Mouse (Mus musculus) myocyte (in vitro differentiated cells): ENCODE data around the gene Gpr55. TPM values are rescaled to one million over a fixed set of nuclear protein-coding genes. Genes with fewer than 3 reads are reported as not detected.

Experiments
- H3K27me3 ChIP-seq: one replicate; pipeline ENCODE4 v1.6.1; 2011; ENCODE audit not compliant: control insufficient read depth, insufficient read depth, insufficient read length
- H3K36me3 ChIP-seq: one replicate; pipeline ENCODE4 v1.6.1; 2011; ENCODE audit not compliant: control insufficient read depth, insufficient read depth
- H3K4me2 ChIP-seq: one replicate; pipeline ENCODE4 v1.6.1; 2011; ENCODE audit warnings: low read depth, control low read depth
- H3K4me3 ChIP-seq: one replicate; pipeline ENCODE4 v1.5.1; 2011; ENCODE audit warnings: mild to moderate bottlenecking, control low read depth, moderate library complexity
- H3K79me2 ChIP-seq: one replicate; pipeline ENCODE4 v1.6.1; 2011; ENCODE audit not compliant: control insufficient read depth, insufficient read depth
- H3ac ChIP-seq: one replicate; pipeline ENCODE4 v1.6.1; 2011; ENCODE audit not compliant: control insufficient read depth, insufficient read length
- CEBPB ChIP-seq: IDR thresholded peaks from 2 replicates; pipeline ENCODE4 v1.6.1; 2011; ENCODE audit warnings: mild to moderate bottlenecking, moderate library complexity; ENCODE audit not compliant: poor library complexity, insufficient read depth, severe bottlenecking
- E2F4 ChIP-seq: IDR thresholded peaks from one replicate; pipeline ENCODE4 v1.6.1; 2011; ENCODE audit warnings: mild to moderate bottlenecking, control low read depth, moderate library complexity; ENCODE audit not compliant: insufficient read depth
- MAX ChIP-seq: IDR thresholded peaks from one replicate; pipeline ENCODE4 v1.6.1; 2011; ENCODE audit warnings: low read depth, mild to moderate bottlenecking, control low read depth
- MYOD1 ChIP-seq, 3 experiments: IDR thresholded peaks; one replicate each; pipeline ENCODE4 v1.6.1; 2011; ENCODE audit warnings: control low read depth in 2 of 3, low read depth in 2 of 3, mild to moderate bottlenecking in 2 of 3, moderate library complexity in 1 of 3; ENCODE audit not compliant: insufficient read length in 2 of 3, control insufficient read depth in 1 of 3
- MYOG ChIP-seq, 3 experiments: IDR thresholded peaks; one replicate each; pipeline ENCODE4 v1.6.1; 2011; ENCODE audit warnings: control low read depth in 2 of 3, low read depth in 2 of 3, mild to moderate bottlenecking in 2 of 3; ENCODE audit not compliant: insufficient read length in 2 of 3, control insufficient read depth in 1 of 3, insufficient read depth in 1 of 3
- POLR2A ChIP-seq: IDR thresholded peaks from one replicate; pipeline ENCODE4 v1.6.1; 2011; ENCODE audit warnings: low read depth, mild to moderate bottlenecking, control low read depth, moderate library complexity; ENCODE audit not compliant: insufficient read length
- POLR2AphosphoS2 ChIP-seq: IDR thresholded peaks from one replicate; pipeline ENCODE4 v1.6.1; 2011; ENCODE audit warnings: low read depth, control low read depth; ENCODE audit not compliant: insufficient read length
- REST ChIP-seq: IDR thresholded peaks from one replicate; pipeline ENCODE4 v1.6.1; 2011; ENCODE audit warnings: mild to moderate bottlenecking, control low read depth, moderate library complexity; ENCODE audit not compliant: insufficient read depth, insufficient read length
- SRF ChIP-seq: IDR thresholded peaks from one replicate; pipeline ENCODE4 v1.6.1; 2011; ENCODE audit warnings: low read depth; ENCODE audit not compliant: control insufficient read depth, insufficient read length
- TCF12 ChIP-seq: IDR thresholded peaks from one replicate; pipeline ENCODE4 v1.6.1; 2011; ENCODE audit warnings: mild to moderate bottlenecking, control low read depth; ENCODE audit not compliant: poor library complexity, insufficient read depth, severe bottlenecking
- TCF3 ChIP-seq: IDR thresholded peaks from one replicate; pipeline ENCODE4 v1.6.1; 2011; ENCODE audit warnings: low read depth, control low read depth; ENCODE audit not compliant: insufficient read length
- USF1 ChIP-seq: IDR thresholded peaks from one replicate; pipeline ENCODE4 v1.6.1; 2011; ENCODE audit warnings: low read depth, mild to moderate bottlenecking, control low read depth, moderate library complexity
- polyA plus RNA-seq: library from polyadenylated mRNA; unstranded; fragments of >200 nt; fragmentation: generic; extraction: Trizol; gene quantifications from one replicate; pipeline ENCODE4 v1.2.1, GENCODE M21; 2012; ENCODE audit warnings: missing spikeins

Gene Gpr55
- polyA plus RNA-seq, 1 experiment: not detected

DNA sequence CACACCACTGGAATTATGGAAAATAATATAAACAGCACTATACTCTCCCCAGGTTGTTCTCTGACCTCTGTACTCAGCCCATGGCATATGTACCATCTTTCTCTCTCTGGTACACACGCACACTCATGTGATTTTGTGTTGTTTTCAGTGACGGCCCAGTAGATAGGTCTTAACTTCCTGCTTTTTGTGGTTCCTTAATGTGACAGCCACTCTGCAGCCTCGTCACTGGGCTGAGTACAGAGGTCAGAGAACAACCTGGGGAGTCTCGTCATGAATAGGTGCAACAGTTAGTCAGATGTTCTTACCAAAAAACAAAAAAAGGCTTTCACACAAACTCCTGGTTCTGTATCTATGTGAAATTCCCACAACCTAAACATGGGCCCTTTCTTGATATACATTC is 27.5 kb upstream of the Gpr55 start:
- Histone ChIP-seq H3K27me3 (peaks cover 12% of the 10 kb centered on the region), H3K4me2 (no peak overlapping the region), H3K79me2 (no peaks in the 10 kb centered on the region), H3K36me3 (no peaks in the 10 kb centered on the region), H3ac (no peak overlapping the region), H3K4me3 (no peak overlapping the region)
- no peak for TF ChIP-seq MYOD1 (IDR thresholded peaks at IDR 0.05; ENCODE audit: control insufficient read depth in 1 of 3, insufficient read length in 2 of 3, low read depth in 2 of 3)
- TF ChIP-seq TCF12: no peak
- no peak for TF ChIP-seq USF1
- no peak for TF ChIP-seq REST
- TF ChIP-seq MYOG (IDR thresholded peaks at IDR 0.05; ENCODE audit: control insufficient read depth in 1 of 3, insufficient read depth in 1 of 3, insufficient read length in 2 of 3, low read depth in 2 of 3): no peak
- no peak for TF ChIP-seq E2F4
- no peak for TF ChIP-seq TCF3
- TF ChIP-seq POLR2A: no peak
- no peak for TF ChIP-seq CEBPB
- no peak for TF ChIP-seq MAX

DNA sequence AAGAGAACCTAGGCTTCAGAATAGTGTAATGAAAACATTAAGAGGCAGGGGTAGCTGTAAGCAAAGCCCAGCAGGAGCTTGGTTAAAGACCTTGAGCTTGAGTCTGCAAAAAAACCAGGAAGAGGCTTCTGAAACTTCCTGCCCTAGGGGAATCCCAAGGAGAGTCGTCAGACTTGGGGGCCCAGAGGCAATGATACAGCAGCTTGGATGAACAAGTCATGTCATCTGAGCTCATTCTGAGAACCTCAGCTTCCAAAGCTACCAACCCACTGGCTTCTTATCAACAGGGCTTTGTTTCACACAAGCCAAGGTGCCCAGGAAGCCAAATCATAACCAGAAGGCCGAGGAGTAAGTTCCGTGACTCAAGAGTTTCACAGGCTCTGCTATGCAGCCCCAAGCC is 25.0 kb upstream of the Gpr55 start:
- Histone ChIP-seq H3ac (no peak overlapping the region), H3K27me3 (peaks cover 12% of the 10 kb centered on the region), H3K4me3 (no peak overlapping the region), H3K79me2 (no peaks in the 10 kb centered on the region), H3K36me3 (no peaks in the 10 kb centered on the region), H3K4me2 (no peak overlapping the region)
- TF ChIP-seq MYOG (IDR thresholded peaks at IDR 0.05; ENCODE audit: control insufficient read depth in 1 of 3, insufficient read depth in 1 of 3, insufficient read length in 2 of 3, low read depth in 2 of 3) (no peak), POLR2AphosphoS2 (no peak), POLR2A (no peak), TCF12 (no peak), TCF3 (no peak), MAX (no peak), REST (no peak), CEBPB (no peak), E2F4 (no peak), SRF (no peak), MYOD1 (IDR thresholded peaks at IDR 0.05; ENCODE audit: control insufficient read depth in 1 of 3, insufficient read length in 2 of 3, low read depth in 2 of 3) (no peak)

DNA sequence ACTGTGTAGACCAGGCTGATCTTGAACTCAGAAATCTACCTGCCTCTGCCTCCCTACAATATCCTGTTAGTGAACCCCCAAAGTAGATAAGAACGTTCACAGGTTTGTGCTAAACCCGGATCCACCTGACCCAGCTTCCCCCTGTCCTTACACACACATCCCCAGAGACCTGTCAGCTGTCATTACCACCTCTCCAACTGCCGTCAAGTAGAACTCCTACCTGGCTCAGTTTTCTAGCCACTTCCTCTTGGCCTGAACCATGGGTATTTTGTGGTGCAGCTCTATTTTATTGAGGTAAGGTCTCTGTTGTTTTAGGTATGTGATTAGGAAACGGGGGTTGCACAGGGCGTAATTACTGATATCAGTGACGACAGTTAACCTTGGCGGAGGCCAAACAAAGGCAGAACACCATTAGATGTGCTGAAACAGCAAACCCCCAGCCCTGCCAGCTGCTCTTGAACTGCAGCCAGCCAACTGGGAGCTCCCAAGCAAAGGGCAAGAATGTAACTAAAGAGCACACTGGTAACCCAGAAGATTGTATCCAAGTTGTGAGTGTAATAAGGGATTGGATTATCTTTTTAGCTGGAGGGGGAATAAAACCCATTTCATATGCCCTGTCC is 21.0 kb upstream of the Gpr55 start:
- TF ChIP-seq MAX (no peak), MYOG (IDR thresholded peaks at IDR 0.05; ENCODE audit: control insufficient read depth in 1 of 3, insufficient read depth in 1 of 3, insufficient read length in 2 of 3, low read depth in 2 of 3) (peak in 2 of 3 experiments; percentile 49 to 73), MYOD1 (IDR thresholded peaks at IDR 0.05; ENCODE audit: control insufficient read depth in 1 of 3, insufficient read length in 2 of 3, low read depth in 2 of 3) (peak in 2 of 3 experiments; percentile 26 to 61)
- Histone ChIP-seq H3K79me2 (no peaks in the 10 kb centered on the region), H3K4me2 (no peak overlapping the region), H3K4me3 (no peak overlapping the region), H3K36me3 (no peaks in the 10 kb centered on the region), H3ac (no peak overlapping the region), H3K27me3 (peaks cover 9% of the 10 kb centered on the region)

DNA sequence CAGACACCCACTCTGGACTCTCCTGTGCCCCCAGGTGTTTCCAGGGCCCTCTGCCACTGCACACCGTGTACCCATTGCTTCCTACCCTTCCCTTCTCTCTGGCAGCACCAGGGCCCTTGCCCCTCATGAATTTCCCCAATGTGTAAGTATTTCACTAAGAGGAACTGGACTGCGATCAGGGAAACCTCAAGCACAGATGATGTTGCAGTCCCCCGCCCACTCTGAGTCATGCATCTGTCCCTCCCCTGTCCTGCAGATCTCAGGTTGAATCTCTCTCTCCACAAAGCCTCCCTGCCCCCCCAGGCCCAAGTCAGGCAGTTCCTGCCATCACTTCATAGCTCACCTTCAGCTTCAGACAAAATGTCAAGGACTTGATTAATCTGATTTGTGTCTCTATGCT is 16.9 kb upstream of the Gpr55 start:
- no peaks in the 10 kb centered on the region for H3K79me2 ChIP-seq
- TF ChIP-seq POLR2A (no peak), TCF3 (no peak), MYOD1 (IDR thresholded peaks at IDR 0.05; ENCODE audit: control insufficient read depth in 1 of 3, insufficient read length in 2 of 3, low read depth in 2 of 3) (no peak), CEBPB (no peak), TCF12 (no peak), REST (no peak), MYOG (IDR thresholded peaks at IDR 0.05; ENCODE audit: control insufficient read depth in 1 of 3, insufficient read depth in 1 of 3, insufficient read length in 2 of 3, low read depth in 2 of 3) (no peak), SRF (no peak), E2F4 (no peak), MAX (no peak), USF1 (no peak), POLR2AphosphoS2 (no peak)
- no peaks in the 10 kb centered on the region for H3K36me3 ChIP-seq
- H3ac ChIP-seq: no peak overlapping the region
- H3K4me3 ChIP-seq: no peak overlapping the region
- H3K4me2 ChIP-seq: no peak overlapping the region
- no peaks in the 10 kb centered on the region for H3K27me3 ChIP-seq

DNA sequence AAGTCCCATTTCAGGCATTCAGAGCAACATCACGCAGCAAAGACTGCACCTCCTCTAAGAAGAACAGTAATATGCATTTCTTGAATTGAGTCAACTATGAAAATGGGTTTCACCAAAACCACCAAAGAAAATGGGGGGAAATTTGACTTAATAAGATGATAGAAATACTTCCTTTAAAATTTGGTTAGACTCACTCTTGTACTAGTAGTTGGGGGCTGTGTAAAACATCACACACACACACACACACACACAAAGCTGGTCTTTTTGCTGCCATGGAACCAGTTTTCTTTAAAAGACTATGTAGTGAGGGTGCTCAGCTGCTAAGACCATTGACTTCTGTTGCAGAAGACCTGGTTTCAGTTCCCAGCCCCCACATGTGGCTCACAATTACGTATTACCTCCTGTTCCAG is 12.7 kb upstream of the Gpr55 start:
- no peak for TF ChIP-seq USF1
- TF ChIP-seq POLR2A: no peak
- no peak for TF ChIP-seq SRF
- no peak for TF ChIP-seq MYOG (IDR thresholded peaks at IDR 0.05; ENCODE audit: control insufficient read depth in 1 of 3, insufficient read depth in 1 of 3, insufficient read length in 2 of 3, low read depth in 2 of 3)
- no peak for TF ChIP-seq REST
- TF ChIP-seq CEBPB: no peak
- TF ChIP-seq MAX: no peak
- TF ChIP-seq POLR2AphosphoS2: no peak
- TF ChIP-seq E2F4: no peak
- no peak for TF ChIP-seq TCF3
- no peak for TF ChIP-seq TCF12
- TF ChIP-seq MYOD1 (IDR thresholded peaks at IDR 0.05; ENCODE audit: control insufficient read depth in 1 of 3, insufficient read length in 2 of 3, low read depth in 2 of 3): no peak
- H3K27me3 ChIP-seq: no peaks in the 10 kb centered on the region
- no peak overlapping the region for H3K4me2 ChIP-seq
- H3ac ChIP-seq: no peak overlapping the region
- H3K36me3 ChIP-seq: no peaks in the 10 kb centered on the region
- no peak overlapping the region for H3K4me3 ChIP-seq
- H3K79me2 ChIP-seq: no peaks in the 10 kb centered on the region
